Mouse (Mus musculus): ENCODE results near the gene Defb45.

GRCm38 (mm10) chr2:152617374-152617773, 18.2 kb upstream of the Defb45 start:
- TF ChIP-seq CTCF (IDR thresholded peaks at IDR 0.05; ENCODE audit: insufficient read depth, low read depth, low read length) (no peak), POLR2A (IDR thresholded peaks at IDR 0.05; ENCODE audit: insufficient read depth, low read depth, low read length) (no peak)

Measured in olfactory bulb, adult 2 months (tissue).